Mouse (Mus musculus) hindbrain, embryonic 15.5 days (tissue): ENCODE results near the gene Ptk7. TPM values are rescaled to one million over a fixed set of nuclear protein-coding genes. Genes with fewer than 3 reads are reported as not detected.

Experiments used
- ATAC-seq: fragments of 200-750 bp; cut with Nextera tagmentation; 2 replicates; pipeline ENCODE4 v1.8.0; 2017; ENCODE audit warnings: low read depth, moderate number of reproducible peaks, moderate TSS enrichment; ENCODE audit not compliant: low FRiP score
- H3K27ac ChIP-seq: fragments of 300-500 bp; sonication (generic); replicated peaks from 2 replicates; pipeline ENCODE4 v1.5.1; 2015; ENCODE audit warnings: mild to moderate bottlenecking, inconsistent platforms
- H3K27me3 ChIP-seq: fragments of 300-500 bp; sonication (generic); 2 replicates; pipeline ENCODE4 v1.6.1; 2015; ENCODE audit warnings: control low read depth, inconsistent platforms
- H3K36me3 ChIP-seq: fragments of 300-500 bp; sonication (generic); 2 replicates; pipeline ENCODE4 v1.6.1; 2015; ENCODE audit warnings: control low read depth, inconsistent platforms
- H3K4me1 ChIP-seq: fragments of 300-500 bp; sonication (generic); replicated peaks from 2 replicates; pipeline ENCODE4 v1.6.1; 2015; ENCODE audit warnings: control low read depth, inconsistent platforms
- H3K4me2 ChIP-seq: fragments of 300-500 bp; sonication (generic); 2 replicates; pipeline ENCODE4 v1.6.1; 2015; ENCODE audit warnings: moderate library complexity, mild to moderate bottlenecking, inconsistent platforms
- H3K4me3 ChIP-seq: fragments of 300-500 bp; sonication (generic); 2 replicates; pipeline ENCODE4 v1.5.1; 2015; ENCODE audit warnings: mild to moderate bottlenecking, inconsistent platforms
- H3K9ac ChIP-seq: fragments of 300-500 bp; sonication (generic); 2 replicates; pipeline ENCODE4 v1.6.1; 2015; ENCODE audit warnings: inconsistent platforms
- H3K9me3 ChIP-seq: fragments of 300-500 bp; sonication (generic); 2 replicates; pipeline ENCODE4 v1.6.1; 2016; ENCODE audit warnings: control low read depth, inconsistent platforms
- WGBS: fragments of 180-500 bp; shearing (Covaris S2); methylation state at CpG from one replicate; pipeline ENCODE4 v1.1.7; 2015; 5-methylcytosine and 5-hydroxymethylcytosine counted together
- microRNA-seq: library from miRNA; unstranded; fragments of <30 nt; microRNA quantifications from one replicate; pipeline ENCODE4, GENCODE M21; 2016
- polyA plus RNA-seq: library from polyadenylated mRNA; unstranded; fragments of >200 nt; fragmentation: Nextera tagmentation; extraction: Ambion mirVana; gene quantifications from 2 replicates; pipeline ENCODE4 v1.2.1, GENCODE M21; 2015

Gene Ptk7
- polyA plus RNA-seq, 1 experiment from 2014 or later, result 34.1 TPM

DNA sequence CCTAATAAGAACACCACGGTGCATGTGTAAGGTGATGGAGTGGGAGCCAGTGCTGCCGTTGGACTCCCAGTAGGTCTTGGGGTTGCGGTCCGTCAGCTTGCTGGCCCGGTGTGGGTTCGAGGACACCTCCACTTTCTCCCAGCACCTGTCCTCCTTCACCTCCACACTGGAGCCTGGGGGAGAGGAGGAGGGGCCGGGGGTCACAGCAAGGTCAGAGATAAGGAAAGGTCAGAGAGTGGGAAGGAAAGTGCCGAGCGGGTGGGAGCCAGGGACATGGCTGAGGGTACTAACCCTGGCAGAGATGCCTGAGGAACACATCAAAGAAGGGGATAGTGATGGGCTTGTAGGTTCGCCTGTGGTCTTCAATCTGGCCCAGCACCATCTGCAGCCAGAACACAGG is 104.2 kb downstream of the Ptk7 start:
- H3K27me3 ChIP-seq, result no peaks in the 10 kb centered on the region
- no peak overlapping the region for H3K9ac ChIP-seq
- H3K4me1 ChIP-seq, result no peaks in the 10 kb centered on the region
- no peak overlapping the region for H3K4me2 ChIP-seq
- 85% methylated on average over 10 of the region's 10 CpGs for WGBS
- no peaks in the 10 kb centered on the region for H3K9me3 ChIP-seq
- no peak for ATAC-seq
- H3K4me3 ChIP-seq, result no peak overlapping the region
- H3K36me3 ChIP-seq, result peaks cover 38% of the 10 kb centered on the region
- no peak overlapping the region for H3K27ac ChIP-seq

DNA sequence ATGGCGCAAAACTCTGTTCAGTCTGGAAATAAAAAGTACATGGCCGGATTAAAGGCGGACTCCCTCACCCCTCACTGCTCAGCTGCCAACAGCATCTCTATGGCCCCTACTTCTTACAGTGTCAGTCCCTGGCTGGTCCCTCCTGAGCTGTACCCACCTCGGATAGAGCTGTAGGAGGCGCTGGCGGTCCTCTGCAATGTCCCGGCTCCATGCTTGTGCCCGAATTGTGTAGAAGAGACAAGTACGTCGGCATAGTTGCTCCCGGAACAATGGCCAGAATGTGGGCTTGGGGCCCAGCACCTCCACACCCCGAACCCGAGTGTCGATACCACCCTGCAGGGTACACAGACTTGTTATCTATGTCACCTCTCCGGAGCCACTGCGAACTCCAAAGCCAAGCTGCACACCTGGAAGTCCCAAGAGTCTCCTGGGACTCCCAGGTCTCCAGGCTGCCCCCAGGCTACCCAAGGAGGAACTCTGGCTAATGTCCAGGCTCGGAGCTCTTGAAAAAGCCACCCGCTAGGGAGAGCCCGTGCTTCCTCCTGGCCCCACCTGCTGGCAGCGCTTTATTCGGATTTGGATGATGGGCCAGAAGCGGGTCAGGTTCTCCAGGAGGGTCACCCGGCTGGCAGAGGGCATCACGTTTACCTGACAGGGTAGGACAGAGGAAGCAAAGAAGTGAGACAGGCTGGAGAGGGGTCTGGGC is 107.2 kb downstream of the Ptk7 start:
- H3K36me3 ChIP-seq, result peaks cover 33% of the 10 kb centered on the region

GRCm38 (mm10) chr17:46521174-46521573 is 108.1 kb downstream of the Ptk7 start:
- H3K4me3 ChIP-seq, result no peak overlapping the region
- H3K27ac ChIP-seq, result no peak overlapping the region
- H3K36me3 ChIP-seq, result peaks cover 33% of the 10 kb centered on the region
- no peaks in the 10 kb centered on the region for H3K27me3 ChIP-seq
- ATAC-seq, result no peak
- H3K4me2 ChIP-seq, result no peak overlapping the region
- 78% methylated on average over 9 of the region's 9 CpGs for WGBS
- no peak overlapping the region for H3K9ac ChIP-seq
- no peaks in the 10 kb centered on the region for H3K9me3 ChIP-seq
- H3K4me1 ChIP-seq, result no peaks in the 10 kb centered on the region

More for the DNA sequence above, 107.2 kb downstream of the Ptk7 start:
- H3K27ac ChIP-seq, result no peak overlapping the region
- H3K9ac ChIP-seq, result no peak overlapping the region
- 31% methylated on average over 24 of the region's 24 CpGs for WGBS
- H3K27me3 ChIP-seq, result no peaks in the 10 kb centered on the region
- ATAC-seq, result no peak
- no peak overlapping the region for H3K4me2 ChIP-seq
- H3K4me1 ChIP-seq, result no peaks in the 10 kb centered on the region
- H3K4me3 ChIP-seq, result no peak overlapping the region
- no peaks in the 10 kb centered on the region for H3K9me3 ChIP-seq

DNA sequence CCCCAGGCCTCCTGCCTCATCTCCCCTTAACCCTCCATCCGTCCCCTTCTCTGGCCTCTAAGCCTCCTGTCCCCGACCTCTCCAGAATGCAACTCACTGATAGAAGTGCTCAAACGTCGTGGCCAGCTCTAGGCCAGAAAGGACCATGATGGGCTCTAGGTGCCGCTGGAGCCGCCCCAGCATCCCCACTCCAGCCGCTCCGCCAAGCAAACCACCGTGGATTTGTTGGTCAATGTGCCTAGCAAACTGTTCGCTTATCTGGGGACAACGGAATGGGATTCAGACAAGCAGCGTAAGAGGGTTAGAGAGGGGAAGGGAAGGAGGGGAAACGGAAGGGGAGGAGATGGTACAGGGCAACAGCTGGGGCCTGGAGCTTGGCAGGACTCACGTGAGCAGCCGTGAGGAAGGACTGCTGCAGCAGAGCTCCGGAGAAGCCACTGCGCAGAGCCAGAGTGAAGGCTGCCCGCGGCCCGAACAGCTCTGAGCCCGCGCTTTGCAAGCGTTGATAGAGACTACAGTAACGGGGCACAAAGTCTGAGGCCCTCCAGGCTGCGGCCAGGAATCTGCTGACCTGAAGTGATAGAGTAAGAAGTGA is 108.8 kb downstream of the Ptk7 start:
- Histone ChIP-seq H3K27ac (no peak overlapping the region), H3K36me3 (peaks cover 26% of the 10 kb centered on the region), H3K4me3 (no peak overlapping the region), H3K27me3 (no peaks in the 10 kb centered on the region), H3K4me2 (peak overlapping the region; percentile 11; the same call in 1 of the 2 replicates), H3K4me1 (no peaks in the 10 kb centered on the region), H3K9me3 (no peaks in the 10 kb centered on the region), H3K9ac (no peak overlapping the region)
- ATAC-seq, result no peak
- WGBS, result 46% methylated on average over 25 of the region's 25 CpGs

GRCm38 (mm10) chr17:46519971-46520370 is 109.3 kb downstream of the Ptk7 start:
- no peaks in the 10 kb centered on the region for H3K4me1 ChIP-seq
- no peaks in the 10 kb centered on the region for H3K9me3 ChIP-seq
- H3K27ac ChIP-seq, result no peak overlapping the region
- ATAC-seq, result no peak
- no peak overlapping the region for H3K4me3 ChIP-seq
- H3K4me2 ChIP-seq, result no peak overlapping the region; the same call in 1 of the 2 replicates
- H3K36me3 ChIP-seq, result peaks cover 21% of the 10 kb centered on the region
- WGBS, result 59% methylated on average over 10 of the region's 10 CpGs
- H3K9ac ChIP-seq, result no peak overlapping the region
- H3K27me3 ChIP-seq, result no peaks in the 10 kb centered on the region

Small RNAs within 50 kb of the gene (microRNA-seq; reads per million reads assigned to microRNA genes)
- not detected for gene Mir6976

Other genes with a start within 250 kb of the Ptk7 start
- 18.3 and 20.4 TPM in 2 replicates for gene Zfp318, start 245.8 kb downstream of the Ptk7 start, polyA plus RNA-seq
- 2.8 and 3.0 TPM in 2 replicates for gene Crip3, start 200.6 kb downstream of the Ptk7 start, polyA plus RNA-seq
- gene Slc22a7, start 191.0 kb downstream of the Ptk7 start, polyA plus RNA-seq, result 0.10 TPM in 1 of 2 replicates, not detected in the other
- 8.6 and 8.9 TPM in 2 replicates for gene Ttbk1, start 141.8 kb downstream of the Ptk7 start, polyA plus RNA-seq
- gene Dnph1, start 132.8 kb downstream of the Ptk7 start, polyA plus RNA-seq, result 21.8 and 22.4 TPM in 2 replicates
- 21.0 and 26.5 TPM in 2 replicates for gene Cul9, start 83.1 kb downstream of the Ptk7 start, polyA plus RNA-seq
- 2.7 and 4.5 TPM in 2 replicates for gene Srf, start 73.3 kb downstream of the Ptk7 start, polyA plus RNA-seq
- gene Klc4, start 16.5 kb upstream of the Ptk7 start, polyA plus RNA-seq, result 33.9 and 35.9 TPM in 2 replicates
- 64.3 TPM in 2 replicates for gene Mrpl2, start 16.7 kb upstream of the Ptk7 start, polyA plus RNA-seq
- gene Cul7, start 20.8 kb upstream of the Ptk7 start, polyA plus RNA-seq, result 38.4 and 43.8 TPM in 2 replicates
- gene Rrp36, start 44.8 kb upstream of the Ptk7 start, polyA plus RNA-seq, result 53.0 TPM in 2 replicates
- gene Mea1, start 49.3 kb upstream of the Ptk7 start, polyA plus RNA-seq, result 291 and 302 TPM in 2 replicates
- 168 and 179 TPM in 2 replicates for gene Klhdc3, start 51.4 kb upstream of the Ptk7 start, polyA plus RNA-seq
- 101 and 109 TPM in 2 replicates for gene Ppp2r5d, start 75.6 kb upstream of the Ptk7 start, polyA plus RNA-seq
- gene Pex6, start 82.0 kb upstream of the Ptk7 start, polyA plus RNA-seq, result 29.7 and 30.7 TPM in 2 replicates
- 0.86 and 1.9 TPM in 2 replicates for gene Gnmt, start 99.7 kb upstream of the Ptk7 start, polyA plus RNA-seq
- 67.2 and 73.5 TPM in 2 replicates for gene Cnpy3, start 122.7 kb upstream of the Ptk7 start, polyA plus RNA-seq
- 0.19 and 0.45 TPM in 2 replicates for gene Ptcra, start 134.2 kb upstream of the Ptk7 start, polyA plus RNA-seq
- gene 2310039H08Rik, start 143.1 kb upstream of the Ptk7 start, polyA plus RNA-seq, result 53.6 and 58.8 TPM in 2 replicates
- gene Rpl7l1, start 153.2 kb upstream of the Ptk7 start, polyA plus RNA-seq, result 82.2 and 87.9 TPM in 2 replicates
- 7.7 and 10.3 TPM in 2 replicates for gene Bicral, start 229.0 kb upstream of the Ptk7 start, polyA plus RNA-seq